Mouse (Mus musculus) neural tube, embryonic 15.5 days (tissue): ENCODE data around the gene Sh2b2. TPM values are rescaled to one million over a fixed set of nuclear protein-coding genes. Genes with fewer than 3 reads are reported as not detected.
"Not testable (repeated sequence)": the region's sequence is repeated elsewhere in the genome, so short reads cannot be mapped to it uniquely, and the experiment has no call there.

Experiments
- ATAC-seq: fragments of 200-750 bp; cut with Nextera tagmentation; 2 replicates; pipeline ENCODE4 v1.8.0; 2017; ENCODE audit warnings: mild to moderate bottlenecking, moderate TSS enrichment, moderate library complexity; ENCODE audit not compliant: low FRiP score
- H3K27ac ChIP-seq: fragments of 300-500 bp; sonication (generic); replicated peaks from 2 replicates; pipeline ENCODE4 v1.5.1; 2015; ENCODE audit warnings: mild to moderate bottlenecking, inconsistent platforms
- H3K27me3 ChIP-seq: fragments of 300-500 bp; sonication (generic); replicated peaks from 2 replicates; pipeline ENCODE4 v1.6.1; 2015; ENCODE audit warnings: inconsistent platforms
- H3K36me3 ChIP-seq: fragments of 300-500 bp; sonication (generic); 2 replicates; pipeline ENCODE4 v1.6.1; 2015; ENCODE audit warnings: inconsistent platforms
- H3K4me1 ChIP-seq: fragments of 300-500 bp; sonication (generic); 2 replicates; pipeline ENCODE4 v1.6.1; 2015; ENCODE audit warnings: inconsistent platforms
- H3K4me2 ChIP-seq: fragments of 300-500 bp; sonication (generic); 2 replicates; pipeline ENCODE4 v1.6.1; 2015; ENCODE audit warnings: inconsistent platforms, mild to moderate bottlenecking, moderate library complexity
- H3K4me3 ChIP-seq: fragments of 300-500 bp; sonication (generic); replicated peaks from 2 replicates; pipeline ENCODE4 v1.5.1; 2015; ENCODE audit warnings: mild to moderate bottlenecking, inconsistent platforms
- H3K9ac ChIP-seq: fragments of 300-500 bp; sonication (generic); replicated peaks from 2 replicates; pipeline ENCODE4 v1.6.1; 2015; ENCODE audit warnings: mild to moderate bottlenecking, inconsistent platforms
- H3K9me3 ChIP-seq: fragments of 300-500 bp; sonication (generic); replicated peaks from 2 replicates; pipeline ENCODE4 v1.6.1; 2016; ENCODE audit warnings: inconsistent platforms
- WGBS: fragments of 180-500 bp; shearing (Covaris S2); methylation state at CpG from one replicate; pipeline ENCODE4 v1.1.7; 2015; ENCODE audit warnings: mixed read lengths; 5-methylcytosine and 5-hydroxymethylcytosine counted together
- polyA plus RNA-seq: library from polyadenylated mRNA; unstranded; fragments of >200 nt; fragmentation: Nextera tagmentation; extraction: Ambion mirVana; gene quantifications from 2 replicates; pipeline ENCODE4 v1.2.1, GENCODE M21; 2015

The Sh2b2 gene
- polyA plus RNA-seq, 1 experiment from 2014 or later: 24.1 TPM

GRCm38 (mm10) chr5:136236611-136237010 lies 9.7 kb downstream of the Sh2b2 start:
- peaks cover 4% of the 10 kb centered on the region; the same call in 1 of the 2 replicates for H3K36me3 ChIP-seq
- H3K27me3 ChIP-seq: no peaks in the 10 kb centered on the region
- H3K4me2 ChIP-seq: no peak overlapping the region
- 76% methylated on average over 5 of the region's 5 CpGs for WGBS
- no peak overlapping the region for H3K9ac ChIP-seq
- H3K4me3 ChIP-seq: no peak overlapping the region
- H3K9me3 ChIP-seq: no peaks in the 10 kb centered on the region
- peaks cover 60% of the 10 kb centered on the region for H3K4me1 ChIP-seq
- H3K27ac ChIP-seq: no peak overlapping the region
- ATAC-seq: no peak

- no peak overlapping the region for H3K9ac ChIP-seq
- no peak for ATAC-seq
- H3K9me3 ChIP-seq: no peaks in the 10 kb centered on the region
- no peak overlapping the region for H3K4me2 ChIP-seq
- peaks cover 41% of the 10 kb centered on the region for H3K36me3 ChIP-seq
- H3K27me3 ChIP-seq: no peaks in the 10 kb centered on the region
- 56% methylated on average over 4 of the region's 4 CpGs for WGBS
- H3K27ac ChIP-seq: no peak overlapping the region
- no peak overlapping the region for H3K4me3 ChIP-seq
- peaks cover 20% of the 10 kb centered on the region for H3K4me1 ChIP-seq
These were observed 15.9 kb downstream of the Sh2b2 start for GRCm38 (mm10) chr5:136230348-136231035.

GRCm38 (mm10) chr5:136226246-136226876 lies 20.0 kb downstream of the Sh2b2 start:
- Histone ChIP-seq H3K27ac (no peak overlapping the region), H3K36me3 (peaks cover 70% of the 10 kb centered on the region)
- 77% methylated on average over 7 of the region's 7 CpGs for WGBS

GRCm38 (mm10) chr5:136218585-136218984 lies 27.8 kb downstream of the Sh2b2 start:
- Histone ChIP-seq H3K4me2 (no peak overlapping the region), H3K4me1 (no peaks in the 10 kb centered on the region), H3K4me3 (no peak overlapping the region), H3K27ac (no peak overlapping the region), H3K36me3 (peaks cover 40% of the 10 kb centered on the region), H3K9ac (no peak overlapping the region), H3K27me3 (no peaks in the 10 kb centered on the region), H3K9me3 (no peaks in the 10 kb centered on the region; the same call in 1 of the 2 replicates)
- ATAC-seq: no peak
- WGBS: 81% methylated on average over 12 of the region's 12 CpGs

More at GRCm38 (mm10) chr5:136226246-136226876, 20.0 kb downstream of the Sh2b2 start:
- no peaks in the 10 kb centered on the region; the same call in 1 of the 2 replicates for H3K9me3 ChIP-seq
- no peak overlapping the region for H3K4me3 ChIP-seq
- ATAC-seq: no peak
- no peak overlapping the region for H3K4me2 ChIP-seq
- no peaks in the 10 kb centered on the region for H3K27me3 ChIP-seq
- 0 out of 2 replicates have a peak, but pooled peaks cover 3% of the 10 kb centered on the region for H3K4me1 ChIP-seq
- H3K9ac ChIP-seq: no peak overlapping the region

- no peak overlapping the region for H3K4me2 ChIP-seq
- H3K27me3 ChIP-seq: no peaks in the 10 kb centered on the region
- 78% methylated on average over 4 of the region's 4 CpGs for WGBS
- no peak overlapping the region for H3K9ac ChIP-seq
- no peaks in the 10 kb centered on the region for H3K9me3 ChIP-seq
- H3K4me3 ChIP-seq: no peak overlapping the region
- no peak for ATAC-seq
- peaks cover 34% of the 10 kb centered on the region for H3K36me3 ChIP-seq
- no peak overlapping the region for H3K27ac ChIP-seq
- no peaks in the 10 kb centered on the region for H3K4me1 ChIP-seq
These were observed 28.4 kb downstream of the Sh2b2 start for GRCm38 (mm10) chr5:136217932-136218381.

GRCm38 (mm10) chr5:136217004-136217665 lies 29.2 kb downstream of the Sh2b2 start:
- Histone ChIP-seq H3K4me3 (no peak overlapping the region), H3K4me1 (no peaks in the 10 kb centered on the region), H3K9me3 (no peaks in the 10 kb centered on the region), H3K36me3 (peaks cover 29% of the 10 kb centered on the region), H3K4me2 (no peak overlapping the region), H3K27me3 (no peaks in the 10 kb centered on the region), H3K27ac (peak overlapping the region; percentile 14; the same call in 1 of the 2 replicates), H3K9ac (no peak overlapping the region)
- ATAC-seq: no peak
- 79% methylated on average over 18 of the region's 18 CpGs for WGBS

- 52% methylated on average over 5 of the region's 5 CpGs for WGBS
- Histone ChIP-seq H3K27ac (no peak overlapping the region), H3K4me3 (no peak overlapping the region)
These were observed 30.4 kb downstream of the Sh2b2 start for GRCm38 (mm10) chr5:136215958-136216357.

GRCm38 (mm10) chr5:136215211-136215610 lies 31.1 kb downstream of the Sh2b2 start:
- Histone ChIP-seq H3K4me2 (no peak overlapping the region), H3K4me3 (no peak overlapping the region), H3K27ac (no peak overlapping the region), H3K9ac (no peak overlapping the region), H3K4me1 (no peaks in the 10 kb centered on the region), H3K9me3 (no peaks in the 10 kb centered on the region), H3K36me3 (peaks cover 12% of the 10 kb centered on the region), H3K27me3 (no peaks in the 10 kb centered on the region)
- 92% methylated on average over 3 of the region's 3 CpGs for WGBS
- ATAC-seq: no peak

More at GRCm38 (mm10) chr5:136215958-136216357, 30.4 kb downstream of the Sh2b2 start:
- no peak overlapping the region for H3K9ac ChIP-seq
- no peaks in the 10 kb centered on the region for H3K9me3 ChIP-seq
- ATAC-seq: no peak
- H3K4me1 ChIP-seq: no peaks in the 10 kb centered on the region
- H3K36me3 ChIP-seq: peaks cover 17% of the 10 kb centered on the region
- no peak overlapping the region for H3K4me2 ChIP-seq
- no peaks in the 10 kb centered on the region for H3K27me3 ChIP-seq

- Histone ChIP-seq H3K27ac (no peak overlapping the region), H3K36me3 (peaks cover 7% of the 10 kb centered on the region), H3K4me3 (no peak overlapping the region), H3K27me3 (no peaks in the 10 kb centered on the region), H3K9me3 (no peaks in the 10 kb centered on the region), H3K4me1 (no peaks in the 10 kb centered on the region), H3K4me2 (no peak overlapping the region), H3K9ac (no peak overlapping the region)
- WGBS: 86% methylated on average over 5 of the region's 5 CpGs
- no peak for ATAC-seq
These were observed 32.6 kb downstream of the Sh2b2 start for GRCm38 (mm10) chr5:136213716-136214115.

GRCm38 (mm10) chr5:136212716-136213115 lies 33.6 kb downstream of the Sh2b2 start:
- no peak for ATAC-seq
- Histone ChIP-seq H3K4me3 (no peak overlapping the region), H3K36me3 (no peaks in the 10 kb centered on the region), H3K27ac (no peak overlapping the region), H3K4me2 (no peak overlapping the region), H3K27me3 (no peaks in the 10 kb centered on the region), H3K4me1 (no peaks in the 10 kb centered on the region), H3K9ac (no peak overlapping the region), H3K9me3 (no peaks in the 10 kb centered on the region)
- WGBS: 97% methylated on average over 11 of the region's 11 CpGs

GRCm38 (mm10) chr5:136211341-136212102 lies 34.8 kb downstream of the Sh2b2 start:
- not testable (repeated sequence) for H3K27ac ChIP-seq, H3K4me3 ChIP-seq, ATAC-seq, H3K27me3 ChIP-seq, H3K36me3 ChIP-seq, H3K4me1 ChIP-seq, H3K9ac ChIP-seq, H3K4me2 ChIP-seq, H3K9me3 ChIP-seq
- 91% methylated on average over 14 of the region's 14 CpGs for WGBS
